Mouse (Mus musculus) megakaryocyte progenitor cell, adult 5-6 weeks (primary cell): ENCODE data around the gene Repin1. TPM values are rescaled to one million over a fixed set of nuclear protein-coding genes. Genes with fewer than 3 reads are reported as not detected.

Source experiments
- total RNA-seq, 2 experiments: library from RNA; stranded (forward) in 1 of 2; stranded (reverse) in 1 of 2; fragments of 157-497, 149-512 nt in 1 of 2; fragments of 200-1000 nt in 1 of 2; gene quantifications; 2 replicates each; pipeline versions ENCODE4 v1.2.3 to v1.2.4; 2015 to 2017

Gene Repin1
- total RNA-seq, 2 experiments from 2014 or later: 10.0 to 11.2 TPM

Other genes starting within 250 kb of the Repin1 start
- 0.98 and 2.5 TPM in 2 replicates for gene Krba1, start 198.3 kb upstream of the Repin1 start, total RNA-seq (2015)
- gene Krba1, start 198.3 kb upstream of the Repin1 start, total RNA-seq (2017): 2.0 and 3.1 TPM in 2 replicates
- gene Zfp467, start 148.1 kb upstream of the Repin1 start, total RNA-seq (2015): 1.6 and 3.4 TPM in 2 replicates
- gene Zfp467, start 148.1 kb upstream of the Repin1 start, total RNA-seq (2017): 0.61 and 1.1 TPM in 2 replicates
- gene Sspo, start 145.7 kb upstream of the Repin1 start, total RNA-seq (2015): not detected in 2 replicates
- not detected in 2 replicates for gene Sspo, start 145.7 kb upstream of the Repin1 start, total RNA-seq (2017)
- not detected in 2 replicates for gene Atp6v0e2, start 56.3 kb upstream of the Repin1 start, total RNA-seq (2015)
- not detected in 2 replicates for gene Atp6v0e2, start 56.3 kb upstream of the Repin1 start, total RNA-seq (2017)
- 8.0 and 11.6 TPM in 2 replicates for gene Lrrc61, start 39.1 kb upstream of the Repin1 start, total RNA-seq (2015)
- gene Lrrc61, start 39.1 kb upstream of the Repin1 start, total RNA-seq (2017): 4.9 and 6.3 TPM in 2 replicates
- not detected in 2 replicates for gene Rarres2, start 21.1 kb upstream of the Repin1 start, total RNA-seq (2015)
- not detected in 2 replicates for gene Rarres2, start 21.1 kb upstream of the Repin1 start, total RNA-seq (2017)
- gene Gm45021, start 4.3 kb upstream of the Repin1 start, total RNA-seq (2015): not detected in 2 replicates
- not detected in 2 replicates for gene Gm45021, start 4.3 kb upstream of the Repin1 start, total RNA-seq (2017)
- not detected in 2 replicates for gene Gm44965, start 58 bp downstream of the Repin1 start, total RNA-seq (2015)
- gene Gm44965, start 58 bp downstream of the Repin1 start, total RNA-seq (2017): not detected in 2 replicates
- 0.78 and 0.96 TPM in 2 replicates for gene Zfp775, start 8.2 kb downstream of the Repin1 start, total RNA-seq (2015)
- 1.00 and 2.0 TPM in 2 replicates for gene Zfp775, start 8.2 kb downstream of the Repin1 start, total RNA-seq (2017)
- 0.07 and 0.64 TPM in 2 replicates for gene AI854703, start 32.9 kb downstream of the Repin1 start, total RNA-seq (2015)
- 0.08 and 0.61 TPM in 2 replicates for gene AI854703, start 32.9 kb downstream of the Repin1 start, total RNA-seq (2017)
- 0.27 and 1.1 TPM in 2 replicates for gene Gimap8, start 53.4 kb downstream of the Repin1 start, total RNA-seq (2015)
- 0.50 and 2.0 TPM in 2 replicates for gene Gimap8, start 53.4 kb downstream of the Repin1 start, total RNA-seq (2017)
- gene Gimap9, start 82.2 kb downstream of the Repin1 start, total RNA-seq (2015): 10.7 and 14.5 TPM in 2 replicates
- gene Gimap9, start 82.2 kb downstream of the Repin1 start, total RNA-seq (2017): 17.2 and 29.9 TPM in 2 replicates
- 0.39 and 1.7 TPM in 2 replicates for gene Gimap4, start 90.7 kb downstream of the Repin1 start, total RNA-seq (2015)
- 2.9 and 3.1 TPM in 2 replicates for gene Gimap4, start 90.7 kb downstream of the Repin1 start, total RNA-seq (2017)
- 2.5 and 6.7 TPM in 2 replicates for gene Gimap6, start 114.3 kb downstream of the Repin1 start, total RNA-seq (2015)
- 3.5 and 15.6 TPM in 2 replicates for gene Gimap6, start 114.3 kb downstream of the Repin1 start, total RNA-seq (2017)
- gene Gm28053, start 124.7 kb downstream of the Repin1 start, total RNA-seq (2015): not detected in 2 replicates
- 20.7 and 26.7 TPM in 2 replicates for gene Gm28053, start 124.7 kb downstream of the Repin1 start, total RNA-seq (2017)
- gene Gimap7, start 124.7 kb downstream of the Repin1 start, total RNA-seq (2015): 0.22 TPM in 1 of 2 replicates, not detected in the other
- gene Gimap7, start 124.7 kb downstream of the Repin1 start, total RNA-seq (2017): 0.29 and 1.3 TPM in 2 replicates
- 1.2 and 5.1 TPM in 2 replicates for gene Gimap1, start 145.2 kb downstream of the Repin1 start, total RNA-seq (2015)
- 3.7 and 9.1 TPM in 2 replicates for gene Gimap1, start 145.2 kb downstream of the Repin1 start, total RNA-seq (2017)
- gene Gimap5, start 152.3 kb downstream of the Repin1 start, total RNA-seq (2015): 0.07 and 1.1 TPM in 2 replicates
- 0.08 and 2.0 TPM in 2 replicates for gene Gimap5, start 152.3 kb downstream of the Repin1 start, total RNA-seq (2017)
- 0.12 and 0.62 TPM in 2 replicates for gene Gimap3, start 177.0 kb downstream of the Repin1 start, total RNA-seq (2015)
- 0.61 TPM in 1 of 2 replicates, not detected in the other for gene Gimap3, start 177.0 kb downstream of the Repin1 start, total RNA-seq (2017)
- gene Tmem176a, start 247.0 kb downstream of the Repin1 start, total RNA-seq (2015): 33.2 and 39.1 TPM in 2 replicates
- 22.1 and 27.5 TPM in 2 replicates for gene Tmem176a, start 247.0 kb downstream of the Repin1 start, total RNA-seq (2017)
- 90.6 and 115 TPM in 2 replicates for gene Tmem176b, start 247.6 kb downstream of the Repin1 start, total RNA-seq (2015)
- 84.2 and 92.0 TPM in 2 replicates for gene Tmem176b, start 247.6 kb downstream of the Repin1 start, total RNA-seq (2017)